Mouse (Mus musculus): ENCODE data around the gene Ppp2r5b.

DNA sequence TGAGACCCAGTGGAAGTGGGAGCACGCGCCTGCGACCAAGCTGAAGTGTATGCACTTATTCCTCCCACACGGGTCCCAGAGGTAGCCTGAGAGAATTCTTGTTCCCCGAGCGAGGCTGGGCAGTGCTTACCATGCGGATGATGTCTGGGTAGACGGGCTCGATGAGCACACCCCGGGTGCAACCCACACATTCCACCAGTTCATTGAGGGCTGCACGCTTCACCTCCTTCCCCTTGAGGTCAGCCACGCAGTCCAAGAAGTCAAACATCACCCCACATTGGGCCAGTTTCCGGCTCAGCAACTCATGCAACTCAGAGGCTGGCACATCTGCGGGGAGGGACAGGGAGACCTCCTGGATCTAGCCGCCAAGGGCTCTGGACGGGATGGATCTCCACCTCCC is 2.0 kb downstream of the Ppp2r5b start:
- TF ChIP-seq TAL1 (IDR thresholded peaks at IDR 0.05; ENCODE audit: low read length) (no peak), GATA1 (IDR thresholded peaks at IDR 0.05; ENCODE audit: low read length) (no peak)

Data from erythroblast, embryonic 14.5 days (primary cell).